Mouse (Mus musculus) ES-E14 (cell line): ENCODE measurements around the gene Sept12. TPM values are rescaled to one million over a fixed set of nuclear protein-coding genes. Genes with fewer than 3 reads are reported as not detected.
A peak's percentile ranks its signal among the peaks of the same experiment; 100 is the strongest.

Experiments used
- DNase-seq: peaks from one replicate; pipeline ENCODE4 v3.0.0-alpha.2; 2013; ENCODE audit warnings: low read depth, low spot score
- H3K27ac ChIP-seq: 2 replicates; pipeline ENCODE4 v1.5.1; 2012; ENCODE audit warnings: low read depth, mild to moderate bottlenecking, low read length, moderate library complexity, mixed read lengths; ENCODE audit not compliant: poor library complexity, insufficient read depth, severe bottlenecking
- H3K36me3 ChIP-seq: 2 replicates; pipeline ENCODE4 v1.6.1; 2012; ENCODE audit warnings: mild to moderate bottlenecking, low read length, moderate library complexity, mixed read lengths; ENCODE audit not compliant: control insufficient read depth, poor library complexity, insufficient read depth, severe bottlenecking
- H3K4me1 ChIP-seq, 2 experiments: fragments of 150-350 bp in 1 of 2; sonication (generic) in 1 of 2; 2 replicates each; pipeline ENCODE4 v1.6.1; 2012; ENCODE audit warnings: low read length in 2 of 2, mild to moderate bottlenecking in 1 of 2, mixed read lengths in 1 of 2; ENCODE audit not compliant: control insufficient read depth in 2 of 2, insufficient read depth in 2 of 2, poor library complexity in 1 of 2
- H3K4me3 ChIP-seq, 2 experiments: fragments of 150-350 bp in 1 of 2; sonication (generic) in 1 of 2; 2 replicates each; pipeline ENCODE4 v1.5.1; 2012; ENCODE audit warnings: low read length in 2 of 2, low read depth in 1 of 2, mild to moderate bottlenecking in 1 of 2, mixed read lengths in 1 of 2; ENCODE audit not compliant: insufficient read depth in 1 of 2, poor library complexity in 1 of 2, severe bottlenecking in 1 of 2
- H3K9ac ChIP-seq: 2 replicates; pipeline ENCODE4 v1.6.1; 2012; ENCODE audit warnings: low read depth, mild to moderate bottlenecking, low read length, mixed read lengths; ENCODE audit not compliant: poor library complexity, insufficient read depth, severe bottlenecking
- H3K9me3 ChIP-seq: fragments of 150-350 bp; sonication (generic); 2 replicates; pipeline ENCODE4 v1.6.1; 2012; ENCODE audit warnings: low read depth, mild to moderate bottlenecking, low read length; ENCODE audit not compliant: control insufficient read depth, insufficient read depth
- CHD2 ChIP-seq: IDR thresholded peaks from 2 replicates; pipeline ENCODE4 v1.6.1; 2014; ENCODE audit warnings: mild to moderate bottlenecking, low read depth, low read length, inconsistent platforms
- HCFC1 ChIP-seq: IDR thresholded peaks from 2 replicates; pipeline ENCODE4 v1.6.1; 2012; ENCODE audit warnings: low read length, inconsistent platforms, borderline replicate concordance; ENCODE audit not compliant: insufficient read depth
- MAFK ChIP-seq: IDR thresholded peaks from 2 replicates; pipeline ENCODE4 v1.6.1; 2014; ENCODE audit warnings: mild to moderate bottlenecking, low read depth, low read length, inconsistent platforms; ENCODE audit not compliant: insufficient read depth
- ZC3H11A ChIP-seq: IDR thresholded peaks from 2 replicates; pipeline ENCODE4 v1.6.1; 2012; ENCODE audit warnings: low read depth, mild to moderate bottlenecking, inconsistent platforms, low read length, borderline replicate concordance
- ZNF384 ChIP-seq: IDR thresholded peaks from 2 replicates; pipeline ENCODE4 v1.6.1; 2012; ENCODE audit warnings: low read depth, low read length, inconsistent platforms
- in situ Hi-C, 2 experiments: fragments of 600-800 bp; cut with MboI; formaldehyde crosslinking; loops; one replicate each; pipeline ENCODE4 v1.15.1; 2025; ENCODE audit warnings: low sequenced_read_pairs in 2 of 2, inconsistent platforms in 1 of 2; ENCODE audit not compliant: unreplicated experiment in 2 of 2
- total RNA-seq: library from RNA; depleted of rRNA; stranded (reverse); fragments of 300-350 nt; gene quantifications from 2 replicates; pipeline ENCODE4 v1.2.3, GENCODE M21; 2012

The Sept12 gene
- total RNA-seq, 1 experiment = 0.13 TPM

DNA sequence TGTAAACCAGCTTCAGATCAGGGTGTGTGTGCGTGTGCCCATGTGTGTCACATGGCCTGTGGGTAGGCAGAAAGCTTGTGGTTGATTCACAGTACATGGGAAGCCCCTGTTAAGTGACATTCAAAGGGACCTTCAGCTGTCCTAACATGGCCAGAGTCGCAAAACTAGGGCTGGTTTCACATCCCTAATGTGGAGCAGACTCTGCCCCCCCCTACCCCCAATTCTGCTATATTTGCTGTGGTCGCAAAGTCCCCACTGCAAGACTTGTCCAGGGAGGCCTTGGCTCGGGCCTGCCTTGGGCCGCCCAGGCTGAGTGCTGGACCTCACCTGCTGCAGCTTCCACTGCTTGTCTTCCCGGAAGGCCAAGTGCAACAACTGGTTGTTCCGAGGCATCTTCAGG, 13.6 kb upstream of the Sept12 start:
- H3K4me1 ChIP-seq = peaks cover 11 to 30% of the 10 kb centered on the region in 2 experiments
- in situ Hi-C loops = no loop called here
- no peak for TF ChIP-seq HCFC1
- no peak for TF ChIP-seq ZNF384
- TF ChIP-seq CHD2 = no peak
- TF ChIP-seq MAFK = no peak
- TF ChIP-seq ZC3H11A = no peak

GRCm38 (mm10) chr16:5010371-5010935, 12.8 kb upstream of the Sept12 start:
- Histone ChIP-seq H3K36me3 (peaks cover 23% of the 10 kb centered on the region), H3K9ac (no peak overlapping the region), H3K4me1 (peaks cover 11 to 30% of the 10 kb centered on the region in 2 experiments), H3K9me3 (no peaks in the 10 kb centered on the region), H3K4me3 (no peak overlapping the region), H3K27ac (no peak overlapping the region)
- DNase-seq = no peak
- no peak for TF ChIP-seq ZNF384
- in situ Hi-C loops = no loop called here

More for the DNA sequence above, 13.6 kb upstream of the Sept12 start:
- Histone ChIP-seq H3K9me3 (no peaks in the 10 kb centered on the region), H3K9ac (no peak overlapping the region), H3K27ac (no peak overlapping the region), H3K36me3 (peaks cover 30% of the 10 kb centered on the region), H3K4me3 (no peak overlapping the region)
- DNase-seq = no peak

DNA sequence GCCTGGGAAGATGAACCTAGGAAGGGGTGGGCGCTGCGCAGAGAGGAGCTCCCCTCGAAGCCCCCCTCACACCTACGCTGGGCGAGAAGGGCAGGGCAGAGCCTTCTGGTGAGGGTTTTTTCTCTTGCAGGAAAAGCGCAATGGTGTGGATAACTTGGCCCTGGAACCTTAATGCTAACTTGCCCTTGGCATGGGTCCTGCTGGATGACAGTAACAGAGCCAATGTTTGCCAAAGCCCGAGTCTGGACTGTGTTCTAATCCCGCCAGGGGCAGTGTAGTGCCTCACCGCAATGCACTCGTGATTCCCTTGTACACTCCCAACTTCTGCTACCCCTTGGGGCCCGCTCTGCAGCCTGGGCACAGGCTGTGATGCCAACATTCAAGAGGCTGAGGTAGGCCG, 10.4 kb upstream of the Sept12 start:
- Histone ChIP-seq H3K9ac (peak overlapping the region; percentile 9; the same call in 1 of the 2 replicates), H3K27ac (no peak overlapping the region), H3K4me1 (peaks cover 6 to 23% of the 10 kb centered on the region in 2 experiments; a peak in 3 of 4 replicates), H3K9me3 (no peaks in the 10 kb centered on the region), H3K36me3 (peaks cover 17% of the 10 kb centered on the region; the same call in 1 of the 2 replicates), H3K4me3 (0 out of 4 replicates have a peak overlapping the region, but pooled peaks of 1 of the 2 experiments have one; percentile 45)
- in situ Hi-C loops = no loop called here
- TF ChIP-seq HCFC1 (no peak), CHD2 (no peak), MAFK (no peak)
- no peak for DNase-seq

DNA sequence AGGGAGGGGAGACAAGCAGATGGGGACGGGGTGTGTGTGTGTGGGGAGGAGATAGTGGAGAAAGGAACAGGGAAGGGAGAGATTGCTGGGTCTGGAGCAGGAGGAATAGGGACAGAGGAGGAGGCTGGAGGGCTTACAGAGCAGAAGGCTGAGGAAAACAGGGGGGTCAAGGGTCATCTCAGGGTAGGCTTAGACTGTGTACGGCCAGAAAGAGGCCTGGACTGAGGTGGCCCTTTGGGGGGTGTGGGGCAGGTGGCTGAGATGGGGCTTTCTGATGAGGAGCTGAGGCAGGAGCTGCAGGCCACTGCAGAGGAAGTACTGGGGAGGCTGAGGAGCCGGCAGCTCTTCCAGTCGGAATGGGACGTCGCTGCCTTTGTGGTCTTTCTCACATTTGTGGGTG, 9.8 kb upstream of the Sept12 start:
- Histone ChIP-seq H3K27ac (no peak overlapping the region), H3K9me3 (no peaks in the 10 kb centered on the region), H3K4me3 (peak overlapping the region in 1 of 2 experiments; percentile 45; a peak in 2 of 4 replicates), H3K9ac (peak overlapping the region; percentile 22), H3K4me1 (peaks cover 3 to 23% of the 10 kb centered on the region in 2 experiments; a peak in 3 of 4 replicates), H3K36me3 (peaks cover 17% of the 10 kb centered on the region; the same call in 1 of the 2 replicates)
- no peak for TF ChIP-seq CHD2
- TF ChIP-seq ZNF384 = no peak
- no peak for TF ChIP-seq ZC3H11A
- TF ChIP-seq HCFC1 = no peak
- no peak for TF ChIP-seq MAFK
- in situ Hi-C loops = no loop called here
- no peak for DNase-seq

DNA sequence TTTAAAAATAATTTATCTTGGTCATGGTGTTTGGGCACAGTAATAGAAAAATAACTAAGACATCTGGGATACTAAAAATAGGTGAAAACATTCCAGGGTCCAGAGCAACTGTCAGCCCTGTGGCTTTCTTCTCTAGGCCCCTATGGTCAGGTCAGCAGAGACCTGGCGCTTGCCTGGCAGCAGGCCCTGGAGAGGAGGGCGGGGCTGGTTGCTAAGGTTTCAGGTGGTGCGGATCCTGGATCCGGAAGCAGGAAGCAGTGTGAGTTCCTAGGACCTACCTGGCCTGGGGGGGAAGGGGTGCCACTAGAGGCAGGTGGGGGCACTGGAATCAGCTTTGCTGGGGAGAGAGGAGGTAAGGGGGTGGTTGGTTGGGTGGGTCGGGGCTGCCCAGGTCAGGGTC, 9.4 kb upstream of the Sept12 start, which contains the start of gene Smim22:
Gene Smim22, plus strand, starts transcription at position 222 of the 400 bp plus-strand sequence.
- no peak for DNase-seq
- Histone ChIP-seq H3K9me3 (no peaks in the 10 kb centered on the region), H3K27ac (no peak within 1 kb of the TSS), H3K36me3 (peaks cover 17% of the 10 kb centered on the region; the same call in 1 of the 2 replicates), H3K4me1 (peaks cover 2 to 19% of the 10 kb centered on the region in 2 experiments; a peak in 2 of 4 replicates), H3K4me3 (peak within 1 kb of the TSS in 1 of 2 experiments; percentile 45; a peak in 2 of 4 replicates), H3K9ac (peak within 1 kb of the TSS; percentile 22)
- TF ChIP-seq ZC3H11A (no peak), ZNF384 (no peak), MAFK (no peak), CHD2 (no peak), HCFC1 (no peak)
- in situ Hi-C loops = no loop called here
